11 mouse cellular contexts compared by ENCODE assay signal in genomic region chr14:33683701-33684100, GRCm38 (mm10).
DNase-seq lines count a peak whose midpoint lies in the region; ATAC-seq lines count a peak whose summit lies in the region.
"Had no signal": no experiment of that assay in that cellular context is flagged by ENCODE, and none has a peak within 500 bp of the region (broad histone marks: within the 10 kb centered on the region; RNA-seq: fewer than 3 reads in every experiment).

No protein-coding gene starts in this region.

- H3K27ac ChIP-seq in forebrain, embryonic 12.5 days = peak overlapping the region; percentile 58; the same call in 1 of the 2 replicates
- H3K27ac ChIP-seq: embryonic facial prominence, embryonic 12.5 days had no signal

- 41% methylated on average over 13 of the region's 13 CpGs for WGBS in forebrain, embryonic 12.5 days

- H3K9ac ChIP-seq in forebrain, embryonic 12.5 days = no peak overlapping the region
- H3K9ac ChIP-seq: embryonic facial prominence, embryonic 12.5 days had no signal

- H3K9me3 ChIP-seq in forebrain, embryonic 12.5 days = no peaks in the 10 kb centered on the region
- H3K9me3 ChIP-seq: embryonic facial prominence, embryonic 12.5 days had no signal

- H3K4me2 ChIP-seq in forebrain, embryonic 12.5 days = no peak overlapping the region
- H3K4me2 ChIP-seq: embryonic facial prominence, embryonic 12.5 days had no signal

- intact Hi-C loops in left cerebral cortex, postnatal 4 days (cut with DNase I) = no loop called here

- no peak overlapping the region for H3K4me3 ChIP-seq in forebrain, embryonic 12.5 days (replicated peaks)
- H3K4me3 ChIP-seq: embryonic facial prominence, embryonic 12.5 days; megakaryocyte, embryonic 14.5 days had no signal

- peaks cover 11% of the 10 kb centered on the region for H3K4me1 ChIP-seq in forebrain, embryonic 12.5 days
- H3K4me1 ChIP-seq: megakaryocyte, embryonic 14.5 days had no signal

- no peaks in the 10 kb centered on the region for H3K27me3 ChIP-seq in forebrain, embryonic 12.5 days
- H3K27me3 ChIP-seq: megakaryocyte, embryonic 14.5 days had no signal

- H3K36me3 ChIP-seq in forebrain, embryonic 12.5 days (replicated peaks) = no peaks in the 10 kb centered on the region
- H3K36me3 ChIP-seq: embryonic facial prominence, embryonic 12.5 days had no signal

- peak; percentile 95 for ATAC-seq in forebrain, embryonic 12.5 days (ENCODE audit: low FRiP score)
- ATAC-seq in CD4-positive, CD25-positive, alpha-beta regulatory T cell, adult 4 months = no peak
- ATAC-seq in erythroblast, adult 5-6 weeks (replicated peaks; ENCODE audit: low FRiP score, poor library complexity, severe bottlenecking) = no peak

- peak; percentile 41 for DNase-seq in left cerebral cortex, postnatal 4 days
- no peak for DNase-seq in left cerebral cortex, adult 18-20 months (ENCODE audit: low spot score in 2 of 2)
- peak; percentile 11 for DNase-seq in kidney, postnatal 14 days
- DNase-seq in retina, embryonic 14.5 days (ENCODE audit: low spot score) = peak; percentile 35
- DNase-seq: gastrocnemius, postnatal 14 days; right cerebral cortex, postnatal 14 days had no signal

Comparison
In these comparisons a context has a peak if more than half of its experiments do, and no peak if none do; other contexts are left out.
1. DNase-seq: peak in left cerebral cortex, postnatal 4 days (single experiment), kidney, postnatal 14 days (single experiment) and retina, embryonic 14.5 days (single experiment); none in left cerebral cortex, adult 18-20 months (0 of 2).